Mouse (Mus musculus) embryo, embryonic 10.5 days (tissue): ENCODE results near the gene Cip2a.
A peak's percentile ranks its signal among the peaks of the same experiment; 100 is the strongest.

Source experiments
- DNase-seq: peaks from one replicate; pipeline ENCODE4 v3.0.0-alpha.2; 2015; ENCODE audit warnings: low spot score

The Cip2a gene

DNA sequence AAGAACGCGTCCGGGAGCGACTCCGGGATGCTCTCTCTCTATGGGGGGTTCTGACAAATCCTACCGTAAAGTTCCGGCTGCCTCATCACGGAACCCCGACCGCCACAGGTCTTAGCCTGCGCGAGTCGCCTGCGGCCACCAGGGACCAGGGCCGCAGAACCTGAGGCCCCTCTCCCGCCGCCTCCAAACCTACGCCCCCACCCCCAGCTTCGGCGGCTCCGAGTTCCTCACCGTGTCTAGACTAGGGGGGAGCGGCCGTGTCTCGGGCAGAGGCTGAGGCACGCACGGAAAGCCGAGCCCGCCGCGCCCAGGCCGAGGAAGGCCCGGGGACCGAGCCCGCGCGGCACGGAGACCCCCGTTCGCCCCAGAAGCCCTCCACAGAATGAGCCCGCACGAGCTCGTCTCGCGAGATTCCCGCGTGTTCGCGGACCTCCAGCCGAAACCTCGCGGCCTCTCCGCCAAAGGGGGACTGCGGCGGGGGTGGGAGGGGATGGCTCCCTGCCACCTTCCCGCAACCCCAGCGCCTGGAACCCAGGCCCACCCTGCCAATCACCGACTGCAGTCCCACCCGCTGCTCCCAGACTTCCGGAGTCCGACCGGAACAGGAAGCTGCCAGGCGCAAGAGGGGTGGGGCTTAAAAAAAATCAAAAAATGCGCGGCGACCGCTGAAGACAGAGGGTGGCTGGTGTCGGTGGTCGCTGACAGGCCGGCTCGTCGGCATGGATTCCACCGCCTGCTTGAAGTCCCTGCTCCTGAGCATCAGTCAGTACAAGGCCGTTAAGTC lies at the start of gene Cip2a, which contains the start of gene Dzip3:
Gene Cip2a (plus strand): TSS at position 627 of the 784 bp plus-strand sequence.
Gene Dzip3 (minus strand): TSS at position 607 of the 784 bp plus-strand sequence.
- DNase-seq: peak; percentile 95

DNA sequence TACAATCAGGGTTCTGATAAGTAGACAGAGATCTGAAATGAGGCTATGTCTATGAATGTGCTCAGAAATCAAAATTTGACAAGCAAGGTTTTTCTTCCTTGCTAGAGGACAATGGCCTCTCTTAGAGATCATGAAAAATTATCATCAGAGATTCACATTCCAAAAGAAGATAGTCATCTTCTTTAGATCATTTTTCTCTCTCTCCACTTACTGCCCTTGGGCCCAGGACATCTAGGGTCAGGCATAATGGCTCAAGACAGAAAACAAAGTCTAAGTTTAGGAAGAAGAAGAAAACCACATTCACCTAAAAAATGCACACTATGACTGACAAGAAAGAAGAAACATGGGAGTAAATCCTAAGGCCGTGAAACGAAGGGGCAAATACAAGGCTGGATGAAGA lies 21.0 kb upstream of the Cip2a start:
- no peak for DNase-seq

DNA sequence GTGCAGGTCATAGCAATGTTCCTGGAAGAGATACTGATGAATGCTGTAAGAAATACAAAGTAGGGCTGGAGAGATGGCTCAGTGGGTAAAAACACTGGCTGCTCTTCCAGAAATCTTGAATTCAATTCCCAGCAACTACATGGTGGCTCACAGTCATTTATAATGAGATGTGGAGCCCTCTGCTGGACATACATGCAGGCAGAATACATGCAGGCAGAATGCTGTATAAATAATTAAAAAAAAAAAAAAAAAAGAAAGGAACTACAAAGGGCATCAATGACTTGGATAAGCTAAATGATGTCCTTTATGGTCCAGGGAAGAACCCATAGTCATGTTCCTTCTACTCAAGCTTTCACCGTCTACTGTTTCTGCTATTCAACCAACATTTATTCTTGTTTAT lies 20.4 kb upstream of the Cip2a start:
- no peak for DNase-seq

DNA sequence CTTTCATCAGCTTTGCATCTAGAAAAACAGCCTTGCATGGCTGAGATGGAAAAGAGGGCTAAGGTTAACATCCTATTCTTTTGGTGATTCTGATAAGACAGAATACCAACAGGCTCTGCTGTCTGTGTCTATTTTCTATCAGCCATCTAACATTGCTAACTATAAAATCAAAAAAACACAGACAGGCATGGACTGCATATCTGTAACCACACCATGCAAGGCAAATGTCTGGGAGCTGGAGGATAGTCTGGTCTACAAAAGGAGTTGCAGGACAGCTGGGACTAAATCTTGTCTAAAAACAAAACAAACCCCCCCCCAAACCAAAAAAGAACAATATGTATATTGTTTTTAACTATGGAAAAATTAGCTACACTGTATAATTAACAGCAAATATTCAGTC lies 14.0 kb upstream of the Cip2a start:
- DNase-seq: no peak

DNA sequence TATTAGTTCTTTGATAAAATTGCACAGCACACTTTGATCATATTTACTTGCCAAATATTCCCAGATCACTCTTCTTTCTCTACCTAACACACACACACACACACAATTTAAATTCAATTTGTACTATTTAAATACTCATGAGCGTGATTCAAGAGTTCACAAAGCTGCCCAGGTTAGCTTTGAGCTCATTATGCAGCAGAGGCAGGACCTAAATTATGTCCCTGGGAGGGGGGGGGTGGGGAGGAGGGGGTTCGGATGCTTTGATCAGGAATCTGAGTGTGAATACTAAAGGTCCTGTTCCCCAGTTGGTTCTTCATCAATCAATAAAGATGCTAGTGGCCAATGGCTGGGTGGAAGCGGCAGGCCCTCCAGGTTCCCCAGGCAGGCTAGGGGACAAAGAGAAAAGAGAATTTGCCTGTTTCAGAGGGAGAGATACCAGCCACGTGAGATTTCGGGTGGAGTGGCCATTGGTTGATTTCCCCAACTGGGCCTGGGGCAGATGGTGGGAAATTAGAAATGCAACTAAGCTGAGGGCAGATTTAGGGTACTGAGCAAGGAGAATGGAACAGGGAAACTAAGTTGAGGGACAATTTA lies 8.9 kb upstream of the Cip2a start:
- DNase-seq: no peak

DNA sequence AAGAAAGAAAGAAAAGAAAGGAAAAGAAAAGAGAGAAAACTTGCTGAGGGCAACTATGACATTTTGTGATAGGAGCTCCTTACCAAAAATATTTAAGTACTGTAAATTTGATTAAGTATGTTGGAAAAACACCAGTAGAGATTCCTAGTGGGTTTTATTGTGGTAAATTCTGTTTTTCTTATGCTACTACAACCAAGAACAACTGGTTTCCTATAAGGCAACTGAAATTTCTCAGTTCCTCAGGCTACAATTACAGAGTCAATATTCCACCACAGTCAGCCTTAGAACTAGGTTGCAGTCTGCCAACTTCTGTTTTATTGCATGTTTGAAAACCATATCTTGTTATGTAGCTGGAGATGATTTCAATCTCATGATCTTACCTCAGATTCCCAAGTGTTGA lies 4.3 kb upstream of the Cip2a start:
- DNase-seq: no peak

DNA sequence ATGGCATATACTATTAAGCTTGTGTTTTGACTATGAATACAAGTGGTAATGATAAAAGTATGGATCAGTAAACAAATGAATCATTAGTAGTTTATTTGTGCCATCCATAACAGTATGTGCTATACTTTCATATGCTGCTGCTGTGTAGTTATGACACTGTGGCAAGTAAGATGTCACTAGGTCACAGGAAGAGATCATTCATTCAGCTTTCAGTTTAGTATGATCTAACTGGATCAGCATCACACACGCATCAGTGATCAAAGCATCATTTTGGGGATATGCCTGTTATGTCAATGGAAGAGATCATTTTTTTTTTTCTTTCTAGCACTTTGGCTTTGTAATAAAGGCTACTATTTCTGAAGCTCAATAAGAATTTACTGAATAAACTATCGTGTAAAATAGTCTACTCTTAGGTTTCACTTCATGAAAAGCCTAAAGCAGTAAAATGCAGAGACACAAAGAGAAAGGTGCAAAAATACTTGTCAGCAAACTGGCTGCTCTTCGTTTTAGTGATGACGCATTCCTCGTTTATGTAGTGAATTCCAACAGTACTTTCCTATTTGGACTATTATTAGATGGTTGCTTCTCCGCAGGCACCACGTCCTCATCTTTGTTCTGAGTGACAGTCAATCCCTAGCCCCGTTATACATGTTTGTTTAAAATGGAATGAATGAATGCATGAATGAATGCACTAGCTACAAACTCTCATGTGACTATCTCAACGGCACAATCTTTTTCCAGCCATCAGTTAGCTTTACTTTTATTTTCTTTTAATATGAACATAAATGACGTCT lies 1.4 kb upstream of the Cip2a start:
- peak; percentile 24 for DNase-seq

DNA sequence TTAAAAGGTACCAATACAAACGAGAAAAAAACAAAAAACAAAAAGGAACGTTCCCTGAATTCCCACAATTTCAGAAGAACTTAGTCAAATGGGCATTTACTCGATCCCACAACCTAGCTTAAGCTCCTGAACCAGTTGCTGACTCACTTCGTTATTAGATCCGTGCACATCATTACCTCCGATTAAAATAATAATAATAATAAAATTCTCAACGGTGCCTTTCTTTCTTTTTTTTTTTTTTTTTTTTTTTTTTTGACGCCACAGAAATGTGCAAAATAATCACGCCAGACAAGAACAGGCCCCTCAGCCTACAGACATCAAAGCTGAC lies 790 bp upstream of the Cip2a start:
- DNase-seq: peak; percentile 21

DNA sequence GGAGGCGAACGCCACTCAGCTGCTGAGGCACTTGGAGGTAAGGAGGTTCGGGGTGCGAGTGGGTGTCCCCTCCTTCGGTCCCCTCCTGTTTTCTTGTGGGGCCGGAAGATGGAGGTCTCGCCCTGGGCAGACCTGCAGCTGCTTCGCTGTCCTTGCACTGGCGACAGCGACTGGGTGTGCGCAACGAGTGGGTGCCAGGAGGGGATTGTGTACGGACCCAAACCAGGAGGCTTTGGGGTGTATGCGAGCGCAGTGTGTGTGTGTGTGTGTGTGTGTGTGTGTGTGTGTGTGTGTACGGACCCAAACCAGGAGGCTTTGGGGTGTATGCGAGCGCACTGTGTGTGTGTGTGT lies 333 bp downstream of the Cip2a start:
- DNase-seq: no peak

DNA sequence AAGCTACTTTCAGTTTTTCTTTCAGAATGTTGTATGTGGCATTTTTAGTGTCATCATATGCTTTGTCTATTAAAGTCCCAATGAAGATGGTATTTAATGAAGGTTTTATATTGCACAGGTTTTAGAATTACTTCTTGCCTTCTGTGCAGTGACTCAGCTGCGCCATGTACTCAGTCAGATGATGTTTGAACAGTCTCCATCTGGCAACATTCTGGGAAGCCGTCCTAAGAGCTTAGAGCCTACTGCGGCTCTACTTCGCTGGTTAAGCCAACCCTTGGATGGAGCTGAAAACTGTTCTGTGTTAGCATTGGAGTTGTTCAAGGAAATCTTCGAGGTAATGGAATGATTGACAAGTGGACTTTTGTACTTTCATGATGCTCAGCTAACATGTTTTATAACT lies 10.2 kb downstream of the Cip2a start:
- DNase-seq: no peak

DNA sequence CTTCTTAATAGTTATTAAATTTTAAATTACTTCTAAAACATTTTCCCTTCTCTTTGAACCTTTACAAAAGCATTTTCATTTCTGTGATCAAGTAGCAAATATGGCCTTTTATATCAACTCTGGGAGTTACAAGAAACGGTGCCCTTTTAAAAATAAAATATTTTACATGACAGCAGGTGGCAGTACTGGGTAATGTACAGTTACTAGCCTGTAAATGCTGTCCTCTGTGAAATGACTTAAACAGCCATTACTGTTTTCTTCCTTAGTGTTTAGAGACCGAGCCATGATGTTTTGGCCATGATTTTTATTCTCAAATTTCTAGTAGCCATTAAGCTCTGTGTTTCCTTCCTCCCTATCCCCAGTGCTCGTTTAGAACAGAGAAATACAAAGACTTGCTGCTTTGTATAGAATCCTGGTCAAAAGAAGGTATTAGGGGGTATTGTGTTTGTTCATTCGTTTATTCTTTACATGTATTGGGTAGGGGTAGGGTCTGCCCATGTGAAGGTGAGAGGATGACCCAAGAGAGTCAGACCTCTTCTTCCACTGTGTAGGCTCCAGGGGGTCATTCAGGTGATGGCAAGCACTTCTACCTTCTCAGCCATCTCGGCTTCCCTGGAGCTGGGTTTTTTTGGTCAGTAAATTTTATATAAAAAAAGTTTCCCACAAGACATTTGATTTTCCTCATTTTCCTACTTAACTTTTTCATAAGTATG lies 22.8 kb downstream of the Cip2a start:
- DNase-seq: peak; percentile 31

DNA sequence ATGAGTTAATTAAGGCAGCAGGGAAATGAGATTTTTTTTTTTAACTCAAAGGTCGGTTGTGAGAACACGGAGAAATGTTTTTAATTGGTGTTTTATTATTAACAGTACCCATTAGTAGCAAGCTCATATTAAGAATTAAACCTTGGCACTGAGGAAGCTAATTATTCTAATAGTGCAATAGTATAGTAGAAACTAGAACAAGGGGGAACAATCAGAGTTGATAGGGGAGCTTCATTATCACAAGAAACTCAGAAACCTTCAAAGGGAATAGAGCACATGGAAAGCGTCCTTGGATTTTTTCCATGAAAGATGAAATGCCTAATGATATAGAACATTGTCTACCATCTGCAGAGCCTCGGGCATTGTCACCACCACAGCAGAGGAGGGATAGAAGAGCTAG lies 41.9 kb downstream of the Cip2a start:
- DNase-seq: no peak

DNA sequence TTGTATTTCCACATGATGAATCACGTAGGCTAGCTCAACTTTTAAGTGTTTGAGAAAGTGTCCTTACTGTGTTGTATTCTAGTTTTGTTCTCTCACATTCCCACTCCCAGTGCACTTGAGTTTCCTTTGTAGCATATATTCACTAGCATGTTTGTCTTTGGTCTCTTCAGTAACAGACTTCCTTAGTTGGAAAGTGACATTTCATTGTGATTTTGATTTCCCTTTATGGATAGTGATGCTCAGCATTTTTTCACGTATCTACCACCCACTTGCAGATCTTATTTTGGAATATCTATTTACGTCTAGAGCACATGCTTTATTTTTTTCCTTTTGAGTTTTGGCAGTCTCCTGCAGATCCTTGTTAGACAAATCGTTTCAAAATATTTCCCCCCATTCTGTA lies 43.8 kb downstream of the Cip2a start:
- DNase-seq: no peak

DNA sequence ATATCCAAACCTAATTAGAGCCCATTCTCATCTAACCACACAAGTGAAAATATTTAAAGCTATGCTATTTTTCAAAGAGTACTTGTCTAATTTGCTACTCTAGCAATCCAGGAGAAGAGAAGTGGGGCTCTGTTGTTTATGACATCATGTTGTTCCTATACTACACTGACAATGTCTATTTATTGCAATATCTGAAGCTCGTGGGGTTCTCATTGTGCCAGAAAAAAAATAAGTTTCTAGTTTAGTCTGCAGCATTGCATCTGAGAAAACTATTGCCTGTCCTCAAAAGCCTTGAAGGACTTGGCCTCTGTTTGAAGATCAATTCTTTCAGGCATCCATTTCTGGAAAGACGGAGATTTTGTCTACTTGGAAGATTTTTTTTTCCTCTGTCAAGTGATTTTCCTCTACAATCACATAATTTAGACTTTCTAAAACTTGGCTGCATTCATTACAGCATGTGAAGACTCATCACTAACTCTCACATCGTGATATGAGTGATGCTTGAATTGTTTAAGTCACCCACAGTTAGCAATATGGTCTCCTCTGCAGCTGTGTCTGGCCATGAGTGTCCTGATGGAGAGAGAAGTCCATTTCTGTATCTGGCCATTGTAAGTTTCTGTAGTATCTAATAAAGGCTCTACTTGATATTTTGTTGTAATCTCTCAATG lies 46.7 kb downstream of the Cip2a start:
- no peak for DNase-seq

DNA sequence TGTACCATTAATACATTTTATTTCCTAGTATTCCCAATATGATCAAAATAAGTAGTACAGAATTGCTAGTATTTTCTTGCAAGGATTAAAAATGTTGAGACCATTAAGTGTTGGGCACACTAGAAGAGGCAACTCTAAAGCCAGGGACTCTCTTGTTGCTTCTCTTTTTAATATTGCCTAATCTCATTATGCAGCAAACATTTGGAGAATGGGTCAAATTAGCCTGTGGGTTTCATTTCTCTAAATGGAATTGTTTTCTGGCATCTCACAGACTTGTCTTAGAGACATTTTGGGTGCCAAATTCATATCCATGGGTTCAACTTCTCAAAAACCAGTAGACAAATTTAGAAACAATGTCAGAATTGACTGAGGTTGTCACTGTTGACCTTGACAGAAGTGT lies 55.2 kb downstream of the Cip2a start:
- no peak for DNase-seq

DNA sequence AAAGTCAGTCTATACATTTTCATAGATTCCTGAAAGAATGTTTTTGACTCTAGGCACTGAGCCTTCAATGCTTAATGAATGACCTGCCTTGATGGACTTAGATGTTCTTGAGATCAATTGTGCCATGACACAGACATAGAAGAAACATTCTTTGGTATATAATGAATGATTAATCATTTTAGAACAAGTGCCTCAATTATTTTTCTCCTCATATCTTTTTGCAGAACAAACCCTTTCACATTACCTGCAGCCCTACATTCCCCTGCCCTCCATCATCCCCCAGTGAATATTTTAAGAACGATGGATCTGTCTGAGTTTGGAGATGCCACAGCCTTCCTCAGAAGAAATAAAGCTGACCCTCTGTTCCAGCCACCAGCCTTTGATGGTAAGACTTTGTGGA lies 63.2 kb downstream of the Cip2a start, which contains the start of gene Myh15:
Gene Myh15 (plus strand): TSS at position 301 of the 400 bp plus-strand sequence.
- DNase-seq: no peak
